Mouse (Mus musculus) layer of hippocampus, adult 8-10 months (tissue): ENCODE measurements at regions not wholly inside any gene's neighbourhood (a gene's known extent, or its start where the extent isn't known, plus 50 kb on each side); places are given as distances from the start of the nearest gene placed in this dataset.

Experiments used
- DNase-seq, 2 experiments: peaks; one replicate each; pipeline ENCODE4 v3.0.0; 2022; ENCODE audit warnings: low spot score in 2 of 2

GRCm38 (mm10) chr5:42364116-42364515 is 296.4 kb downstream of the Gm16223 start:
- DNase-seq = no peak

- no peak for DNase-seq
Observed at GRCm38 (mm10) chr5:42387959-42388358, 320.2 kb downstream of the Gm16223 start.

DNA sequence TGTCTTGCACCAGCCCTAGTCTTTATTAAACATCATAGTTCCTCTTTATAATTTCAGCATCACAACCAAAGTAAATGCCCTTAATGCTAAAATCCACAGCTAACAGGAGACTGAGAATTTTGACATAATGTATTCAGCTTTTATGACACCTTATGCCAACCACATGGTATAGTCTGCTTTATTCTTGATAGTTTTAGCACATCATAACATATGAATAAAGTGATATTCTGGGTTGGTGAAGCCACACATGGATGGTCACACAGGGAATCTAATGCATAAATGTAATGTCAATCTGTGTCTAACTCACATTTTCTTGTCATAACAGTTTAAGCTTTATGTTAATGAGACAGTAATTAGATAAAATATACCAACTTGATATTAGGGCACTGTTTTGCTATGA is 328.9 kb downstream of the Gm16223 start:
- no peak for DNase-seq

DNA sequence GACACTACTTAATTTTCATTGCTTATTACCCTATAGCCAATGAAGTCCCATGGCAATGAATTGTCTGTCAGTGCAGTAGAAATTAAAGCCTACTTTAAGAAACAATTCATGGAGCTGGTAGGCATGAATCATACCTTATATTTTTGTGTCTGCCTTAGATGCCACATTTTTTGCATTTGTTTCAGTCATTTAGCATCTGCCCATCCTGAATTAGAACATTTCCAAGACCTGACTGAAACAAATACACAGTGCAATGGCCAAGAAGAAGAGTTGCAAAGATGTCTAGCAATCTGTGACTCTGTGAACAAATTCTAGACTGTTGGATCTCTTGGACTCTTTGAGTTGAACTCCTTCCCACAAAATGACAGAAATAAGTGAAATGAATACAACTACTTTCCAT is 342.2 kb downstream of the Gm16223 start:
- no peak for DNase-seq

DNA sequence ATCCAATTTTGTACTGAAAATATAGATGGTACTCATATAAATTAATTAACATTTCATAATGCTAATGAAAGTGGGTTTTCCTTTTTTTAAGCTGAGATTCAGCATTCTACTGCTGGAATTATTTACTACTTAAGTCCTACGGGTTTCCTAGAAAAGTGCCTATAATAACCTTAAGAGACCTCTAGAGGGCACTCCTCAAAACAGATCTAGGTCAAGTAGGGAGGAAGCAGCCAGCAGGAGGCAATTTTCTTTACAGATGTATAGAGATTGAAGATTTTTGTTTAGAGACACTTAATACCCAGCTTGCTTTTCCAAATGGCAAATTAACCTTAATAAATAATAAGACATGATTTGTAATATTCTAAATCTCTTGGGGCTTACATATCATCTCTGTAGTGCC is 344.5 kb downstream of the Gm16223 start:
- DNase-seq = no peak

GRCm38 (mm10) chr5:42425902-42426301 is 358.1 kb downstream of the Gm16223 start:
- DNase-seq = no peak

DNA sequence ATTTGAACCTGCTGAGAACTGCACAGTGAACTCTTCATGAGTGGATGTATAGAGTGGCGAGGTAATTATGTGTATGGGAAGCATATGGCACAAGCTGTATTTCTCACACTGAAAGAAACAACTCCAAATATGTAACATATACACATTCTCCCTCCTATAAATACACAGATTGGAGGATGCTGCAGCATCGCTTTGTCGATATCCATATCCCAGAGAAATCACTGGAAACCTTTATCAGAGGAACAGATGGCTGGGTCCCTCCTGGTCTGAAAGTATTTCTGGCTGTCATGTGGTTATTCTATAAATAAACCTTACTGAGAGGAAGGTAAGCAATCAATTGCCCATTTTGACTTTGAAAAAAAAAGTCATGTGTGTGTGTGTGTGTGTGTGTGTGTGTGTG is 365.4 kb downstream of the Gm16223 start:
- no peak for DNase-seq

DNA sequence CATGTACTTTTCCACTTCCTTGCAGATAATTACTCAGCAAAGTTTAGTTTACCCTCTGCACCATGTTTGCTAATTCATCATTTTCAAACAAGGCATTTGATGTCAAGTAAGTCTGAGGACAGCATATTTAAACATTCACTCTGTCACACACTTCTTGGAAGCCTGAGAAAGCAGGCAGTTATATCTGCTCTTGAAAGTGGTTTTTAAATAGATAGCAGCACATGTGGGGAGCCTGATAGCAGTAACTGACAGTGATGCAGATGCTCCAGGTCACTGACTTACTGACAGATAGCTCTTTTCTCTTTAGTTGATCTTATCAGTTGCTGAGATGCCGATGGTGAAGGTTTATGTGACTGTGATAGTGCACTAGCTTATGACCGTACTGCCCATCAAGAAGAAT is 380.9 kb downstream of the Gm16223 start:
- no peak for DNase-seq

GRCm38 (mm10) chr5:42449581-42449980 is 381.8 kb downstream of the Gm16223 start:
- no peak for DNase-seq

GRCm38 (mm10) chr5:42453707-42454106 is 385.9 kb downstream of the Gm16223 start:
- DNase-seq = no peak

- DNase-seq = no peak
Observed at GRCm38 (mm10) chr5:42461195-42461594, 393.4 kb downstream of the Gm16223 start.

DNA sequence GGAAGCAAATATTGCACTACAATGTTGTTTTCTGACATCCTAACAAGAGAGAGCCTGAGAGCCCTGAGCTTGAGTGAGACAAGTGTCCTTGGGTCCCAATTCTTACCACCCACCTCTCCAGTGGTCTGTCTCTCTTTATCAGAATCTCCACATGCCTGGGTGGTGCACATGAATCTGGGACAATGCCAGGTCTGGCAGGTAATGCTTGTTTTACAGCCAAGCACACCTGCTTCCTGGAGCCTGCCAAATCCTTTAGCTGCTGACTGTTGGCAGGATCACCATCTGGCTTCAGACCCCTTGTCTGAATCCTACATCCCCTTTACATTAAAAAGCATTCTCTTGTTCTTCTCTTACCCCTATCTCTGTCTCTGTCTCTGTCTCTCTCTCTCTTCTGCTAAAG is 397.1 kb downstream of the Gm16223 start:
- DNase-seq = peak in 1 of 2 experiments; percentile 3

DNA sequence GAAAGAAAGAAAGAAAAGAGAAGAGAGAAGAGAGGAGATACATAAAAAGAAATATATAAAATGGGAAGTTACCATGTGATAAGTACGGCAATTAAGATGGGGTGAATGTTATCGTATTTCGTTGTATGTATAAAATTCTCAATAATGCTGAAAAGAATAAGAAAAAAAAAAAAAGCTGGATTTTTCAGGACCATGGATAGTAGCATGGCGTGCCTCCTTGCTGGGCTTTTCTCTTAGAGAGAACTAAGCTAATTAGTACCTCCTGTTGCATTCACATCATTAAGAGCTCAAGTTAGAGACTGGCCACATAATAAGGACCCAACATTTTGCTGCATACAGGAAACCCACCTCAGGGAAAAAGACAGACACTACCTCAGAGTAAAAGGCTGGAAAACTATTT is 405.7 kb downstream of the Gm16223 start:
- DNase-seq = no peak

DNA sequence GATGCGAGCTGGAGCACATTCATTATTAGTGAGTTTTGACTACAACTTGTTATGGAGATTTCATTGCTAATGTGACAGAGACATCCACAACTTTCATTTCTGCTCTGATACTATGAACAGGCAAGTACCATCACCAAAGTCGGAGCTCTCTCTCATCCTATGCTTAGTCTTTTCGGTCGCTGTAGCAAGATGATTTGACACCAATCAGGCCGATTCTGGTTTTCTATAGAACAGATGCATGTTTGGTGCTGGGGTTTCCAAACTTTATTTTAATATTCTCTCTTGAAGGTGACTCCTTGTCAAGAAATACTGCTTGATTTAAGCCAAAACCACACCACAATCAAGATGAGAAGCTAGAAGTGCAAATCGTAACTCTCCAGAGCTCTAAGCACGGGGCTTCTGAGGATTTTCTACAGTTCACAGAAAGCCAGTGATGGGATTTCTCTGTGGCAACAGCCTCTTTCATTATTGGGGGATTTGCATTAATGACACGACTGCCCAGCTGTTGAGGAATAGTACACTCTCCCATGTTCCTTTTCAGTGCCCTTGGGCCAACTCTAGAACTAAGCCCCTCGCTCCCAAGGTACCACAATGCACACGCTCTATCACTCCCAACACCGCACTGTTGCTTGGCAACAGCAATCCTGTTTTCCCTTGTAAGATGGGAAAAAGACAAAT is 434.5 kb downstream of the Gm16223 start:
- no peak for DNase-seq

GRCm38 (mm10) chr5:42502802-42503136 is 435.0 kb downstream of the Gm16223 start:
- DNase-seq = no peak

- DNase-seq = peak; percentile 9 to 11
Observed at GRCm38 (mm10) chr5:42509200-42509599, 441.4 kb downstream of the Gm16223 start.

GRCm38 (mm10) chr5:42523116-42524113 is 455.7 kb downstream of the Gm16223 start:
- peak; percentile 12 to 18 for DNase-seq

- no peak for DNase-seq
Observed at GRCm38 (mm10) chr5:42525431-42525830, 457.7 kb downstream of the Gm16223 start.

- DNase-seq = no peak
Observed at GRCm38 (mm10) chr5:42560537-42560936, 492.8 kb downstream of the Gm16223 start.

DNA sequence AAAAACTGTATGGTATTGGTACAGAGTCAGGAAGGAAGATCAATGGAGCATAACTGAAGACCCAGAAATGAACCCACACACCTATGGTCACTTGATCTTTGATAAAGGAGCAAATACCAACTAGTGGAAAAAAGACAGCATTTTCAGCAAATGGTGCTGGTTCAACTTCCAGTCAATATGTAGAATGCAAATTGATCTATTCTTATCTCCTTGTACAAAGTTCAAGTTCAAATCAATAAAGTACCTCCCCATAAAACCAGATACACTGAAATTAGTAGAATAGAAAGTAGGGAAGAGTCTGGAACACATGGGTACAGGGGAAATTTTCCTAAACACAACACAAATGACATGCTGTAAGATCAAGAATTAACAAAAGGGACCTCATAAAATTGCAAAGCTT is 495.6 kb downstream of the Gm16223 start:
- DNase-seq = no peak

- DNase-seq = peak; percentile 5 to 27
Observed at GRCm38 (mm10) chr5:42575971-42576370, 508.2 kb downstream of the Gm16223 start.

GRCm38 (mm10) chr5:42578208-42578844 is 510.6 kb downstream of the Gm16223 start:
- no peak for DNase-seq
